Mouse (Mus musculus): ENCODE measurements around the gene Rfc5. TPM values are rescaled to one million over a fixed set of nuclear protein-coding genes. Genes with fewer than 3 reads are reported as not detected.
"Not testable (repeated sequence)": the region's sequence is repeated elsewhere in the genome, so short reads cannot be mapped to it uniquely, and the experiment has no call there.

Gene Rfc5
- polyA plus RNA-seq, 1 experiment from 2014 or later: 28.8 TPM

- no peaks in the 10 kb centered on the region for H3K9me3 ChIP-seq (ENCODE audit: control insufficient read depth, low read length)
- no peaks in the 10 kb centered on the region for H3K36me3 ChIP-seq (ENCODE audit: control insufficient read depth, insufficient read depth, low read length)
- ATAC-seq (ENCODE audit: low FRiP score, low TSS enrichment) (no peak), DNase-seq (ENCODE audit: low spot score) (no peak)
- TF ChIP-seq EP300 (optimal IDR thresholded peaks at IDR 0.05) (no peak), CTCF (IDR thresholded peaks at IDR 0.05; ENCODE audit: low read depth) (no peak)
- H3K4me2 ChIP-seq (replicated peaks; ENCODE audit: low read depth): no peak overlapping the region
- H3K9ac ChIP-seq (ENCODE audit: low read length): no peak overlapping the region
- H3K27me3 ChIP-seq (ENCODE audit: control insufficient read depth, insufficient read depth, low read length): no peaks in the 10 kb centered on the region
- H3K4me3 ChIP-seq (ENCODE audit: low read depth, low read length): no peak overlapping the region
- H3K27ac ChIP-seq (replicated peaks): no peak overlapping the region
- H3K4me1 ChIP-seq (replicated peaks; ENCODE audit: control insufficient read depth, insufficient read depth): 0 out of 2 replicates have a peak, but pooled peaks cover 2% of the 10 kb centered on the region
- 72% methylated on average over 8 of the region's 8 CpGs for WGBS
Measured at GRCm38 (mm10) chr5:117354121-117354520, 34.7 kb downstream of the Rfc5 start.

GRCm38 (mm10) chr5:117348279-117348678, 40.6 kb downstream of the Rfc5 start:
- ATAC-seq (ENCODE audit: low FRiP score, low TSS enrichment) (peak; percentile 79), DNase-seq (ENCODE audit: low spot score) (peak; percentile 88)
- Histone ChIP-seq H3K36me3 (ENCODE audit: control insufficient read depth, insufficient read depth, low read length) (peaks cover 7% of the 10 kb centered on the region), H3K9me3 (ENCODE audit: control insufficient read depth, low read length) (no peaks in the 10 kb centered on the region), H3K4me3 (ENCODE audit: low read depth, low read length) (no peak overlapping the region), H3K27ac (replicated peaks) (no peak overlapping the region), H3K4me2 (replicated peaks; ENCODE audit: low read depth) (no peak overlapping the region), H3K27me3 (ENCODE audit: control insufficient read depth, insufficient read depth, low read length) (no peaks in the 10 kb centered on the region), H3K4me1 (replicated peaks; ENCODE audit: control insufficient read depth, insufficient read depth) (no peaks in the 10 kb centered on the region), H3K9ac (ENCODE audit: low read length) (no peak overlapping the region)
- TF ChIP-seq EP300 (optimal IDR thresholded peaks at IDR 0.05) (no peak), CTCF (IDR thresholded peaks at IDR 0.05; ENCODE audit: low read depth) (no peak)
- WGBS: 43% methylated on average over 19 of the region's 19 CpGs

GRCm38 (mm10) chr5:117347838-117348237, 41.0 kb downstream of the Rfc5 start:
- Histone ChIP-seq H3K9me3 (ENCODE audit: control insufficient read depth, low read length) (no peaks in the 10 kb centered on the region), H3K4me1 (replicated peaks; ENCODE audit: control insufficient read depth, insufficient read depth) (no peaks in the 10 kb centered on the region), H3K27ac (replicated peaks) (no peak overlapping the region), H3K36me3 (ENCODE audit: control insufficient read depth, insufficient read depth, low read length) (peaks cover 7% of the 10 kb centered on the region), H3K9ac (ENCODE audit: low read length) (no peak overlapping the region), H3K4me3 (ENCODE audit: low read depth, low read length) (no peak overlapping the region), H3K4me2 (replicated peaks; ENCODE audit: low read depth) (no peak overlapping the region), H3K27me3 (ENCODE audit: control insufficient read depth, insufficient read depth, low read length) (no peaks in the 10 kb centered on the region)
- WGBS: 95% methylated on average over 2 of the region's 2 CpGs
- ATAC-seq (ENCODE audit: low FRiP score, low TSS enrichment) (no peak), DNase-seq (ENCODE audit: low spot score) (no peak)
- no peak for TF ChIP-seq EP300 (optimal IDR thresholded peaks at IDR 0.05)
- TF ChIP-seq CTCF (IDR thresholded peaks at IDR 0.05; ENCODE audit: low read depth): no peak

- Histone ChIP-seq H3K9me3 (ENCODE audit: control insufficient read depth, low read length) (no peaks in the 10 kb centered on the region), H3K27ac (replicated peaks) (no peak overlapping the region), H3K9ac (ENCODE audit: low read length) (no peak overlapping the region), H3K4me3 (ENCODE audit: low read depth, low read length) (no peak overlapping the region), H3K36me3 (ENCODE audit: control insufficient read depth, insufficient read depth, low read length) (peaks cover 7% of the 10 kb centered on the region), H3K4me1 (replicated peaks; ENCODE audit: control insufficient read depth, insufficient read depth) (no peaks in the 10 kb centered on the region), H3K27me3 (ENCODE audit: control insufficient read depth, insufficient read depth, low read length) (no peaks in the 10 kb centered on the region), H3K4me2 (replicated peaks; ENCODE audit: low read depth) (no peak overlapping the region)
- ATAC-seq (ENCODE audit: low FRiP score, low TSS enrichment) (no peak), DNase-seq (ENCODE audit: low spot score) (no peak)
- TF ChIP-seq CTCF (IDR thresholded peaks at IDR 0.05; ENCODE audit: low read depth) (no peak), EP300 (optimal IDR thresholded peaks at IDR 0.05) (no peak)
- WGBS: 86% methylated on average over 5 of the region's 5 CpGs
Measured at GRCm38 (mm10) chr5:117347011-117347410, 41.8 kb downstream of the Rfc5 start.

- TF ChIP-seq EP300 (optimal IDR thresholded peaks at IDR 0.05) (no peak), CTCF (IDR thresholded peaks at IDR 0.05; ENCODE audit: low read depth) (no peak)
- no peaks in the 10 kb centered on the region for H3K4me1 ChIP-seq (replicated peaks; ENCODE audit: control insufficient read depth, insufficient read depth)
- no peak overlapping the region for H3K4me2 ChIP-seq (replicated peaks; ENCODE audit: low read depth)
- ATAC-seq (ENCODE audit: low FRiP score, low TSS enrichment) (no peak), DNase-seq (ENCODE audit: low spot score) (no peak)
- H3K27ac ChIP-seq (replicated peaks): no peak overlapping the region
- no peak overlapping the region for H3K4me3 ChIP-seq (ENCODE audit: low read depth, low read length)
- H3K9me3 ChIP-seq (ENCODE audit: control insufficient read depth, low read length): no peaks in the 10 kb centered on the region
- peaks cover 10% of the 10 kb centered on the region for H3K36me3 ChIP-seq (ENCODE audit: control insufficient read depth, insufficient read depth, low read length)
- no peaks in the 10 kb centered on the region for H3K27me3 ChIP-seq (ENCODE audit: control insufficient read depth, insufficient read depth, low read length)
- WGBS: 65% methylated on average over 3 of the region's 3 CpGs
- H3K9ac ChIP-seq (ENCODE audit: low read length): no peak overlapping the region
Measured at GRCm38 (mm10) chr5:117346281-117346680, 42.6 kb downstream of the Rfc5 start.

GRCm38 (mm10) chr5:117345432-117345976, 43.3 kb downstream of the Rfc5 start:
- Histone ChIP-seq H3K27ac (replicated peaks) (no peak overlapping the region), H3K36me3 (ENCODE audit: control insufficient read depth, insufficient read depth, low read length) (peaks cover 11% of the 10 kb centered on the region), H3K9me3 (ENCODE audit: control insufficient read depth, low read length) (no peaks in the 10 kb centered on the region), H3K27me3 (ENCODE audit: control insufficient read depth, insufficient read depth, low read length) (no peaks in the 10 kb centered on the region), H3K9ac (ENCODE audit: low read length) (no peak overlapping the region), H3K4me3 (ENCODE audit: low read depth, low read length) (no peak overlapping the region), H3K4me2 (replicated peaks; ENCODE audit: low read depth) (no peak overlapping the region), H3K4me1 (replicated peaks; ENCODE audit: control insufficient read depth, insufficient read depth) (no peaks in the 10 kb centered on the region)
- no peak for ATAC-seq (ENCODE audit: low FRiP score, low TSS enrichment)
- DNase-seq (ENCODE audit: low spot score): no peak
- WGBS: 79% methylated on average over 5 of the region's 5 CpGs
- TF ChIP-seq EP300 (optimal IDR thresholded peaks at IDR 0.05) (no peak), CTCF (IDR thresholded peaks at IDR 0.05; ENCODE audit: low read depth) (no peak)

GRCm38 (mm10) chr5:117344496-117344895, 44.4 kb downstream of the Rfc5 start:
- 92% methylated on average over 5 of the region's 5 CpGs for whole genome bisulfite sequencing
- not testable (repeated sequence) for H3K4me1 ChIP-seq (replicated peaks; ENCODE audit: control insufficient read depth, insufficient read depth); H3K4me2 ChIP-seq (replicated peaks; ENCODE audit: low read depth); H3K9me3 ChIP-seq (ENCODE audit: control insufficient read depth, low read length); H3K27ac ChIP-seq (replicated peaks); H3K4me3 ChIP-seq (ENCODE audit: low read depth, low read length); ATAC-seq (ENCODE audit: low FRiP score, low TSS enrichment); H3K9ac ChIP-seq (ENCODE audit: low read length); DNase-seq (ENCODE audit: low spot score); H3K27me3 ChIP-seq (ENCODE audit: control insufficient read depth, insufficient read depth, low read length)
- peaks cover 13% of the 10 kb centered on the region for H3K36me3 ChIP-seq (ENCODE audit: control insufficient read depth, insufficient read depth, low read length)
